Mouse (Mus musculus) cerebellum, adult 2 months (tissue): ENCODE measurements around the gene Ndufaf7. TPM values are rescaled to one million over a fixed set of nuclear protein-coding genes. Genes with fewer than 3 reads are reported as not detected.

Experiments used
- DNase-seq, 2 experiments: peaks; one replicate each; pipeline ENCODE4 v3.0.0; 2021
- H3K27ac ChIP-seq: fragments of 200-500 bp; 2 replicates; pipeline ENCODE4 v1.5.1; 2012; ENCODE audit warnings: low read length, control low read depth, inconsistent platforms; ENCODE audit not compliant: insufficient read depth
- H3K27me3 ChIP-seq: fragments of 200-500 bp; 2 replicates; pipeline ENCODE4 v1.6.1; 2012; ENCODE audit warnings: inconsistent platforms, mild to moderate bottlenecking, low read length, moderate library complexity; ENCODE audit not compliant: control insufficient read depth, insufficient read depth
- H3K4me1 ChIP-seq: fragments of 200-500 bp; 2 replicates; pipeline ENCODE4 v1.6.1; 2011; ENCODE audit warnings: low read length; ENCODE audit not compliant: control insufficient read depth, insufficient read depth
- H3K4me3 ChIP-seq: fragments of 200-500 bp; replicated peaks from 2 replicates; pipeline ENCODE3; 2011; ENCODE audit warnings: mild to moderate bottlenecking, low read depth, low read length, control low read depth; ENCODE audit not compliant: insufficient read depth
- CTCF ChIP-seq: fragments of 200-500 bp; IDR thresholded peaks from 2 replicates; pipeline ENCODE4 v1.5.1; 2011; ENCODE audit warnings: low read depth, mild to moderate bottlenecking, control low read depth, low read length, moderate library complexity, borderline replicate concordance; ENCODE audit not compliant: insufficient read depth
- POLR2A ChIP-seq: fragments of 200-500 bp; IDR thresholded peaks from 2 replicates; pipeline ENCODE4 v1.6.1; 2011; ENCODE audit warnings: low read length, control low read depth, borderline replicate concordance; ENCODE audit not compliant: insufficient read depth
- WGBS: fragments of 180-500 bp; shearing (Covaris S2); methylation state at CpG from one replicate; pipeline ENCODE4 v1.1.7; 2018; 5-methylcytosine and 5-hydroxymethylcytosine counted together
- polyA plus RNA-seq: library from polyadenylated mRNA; depleted of rRNA; stranded (reverse); fragments of >200 nt; gene quantifications from 2 replicates; pipeline ENCODE4 v1.2.3, GENCODE M21; 2012

Ndufaf7 gene
- polyA plus RNA-seq, 1 experiment, result 46.7 TPM

DNA sequence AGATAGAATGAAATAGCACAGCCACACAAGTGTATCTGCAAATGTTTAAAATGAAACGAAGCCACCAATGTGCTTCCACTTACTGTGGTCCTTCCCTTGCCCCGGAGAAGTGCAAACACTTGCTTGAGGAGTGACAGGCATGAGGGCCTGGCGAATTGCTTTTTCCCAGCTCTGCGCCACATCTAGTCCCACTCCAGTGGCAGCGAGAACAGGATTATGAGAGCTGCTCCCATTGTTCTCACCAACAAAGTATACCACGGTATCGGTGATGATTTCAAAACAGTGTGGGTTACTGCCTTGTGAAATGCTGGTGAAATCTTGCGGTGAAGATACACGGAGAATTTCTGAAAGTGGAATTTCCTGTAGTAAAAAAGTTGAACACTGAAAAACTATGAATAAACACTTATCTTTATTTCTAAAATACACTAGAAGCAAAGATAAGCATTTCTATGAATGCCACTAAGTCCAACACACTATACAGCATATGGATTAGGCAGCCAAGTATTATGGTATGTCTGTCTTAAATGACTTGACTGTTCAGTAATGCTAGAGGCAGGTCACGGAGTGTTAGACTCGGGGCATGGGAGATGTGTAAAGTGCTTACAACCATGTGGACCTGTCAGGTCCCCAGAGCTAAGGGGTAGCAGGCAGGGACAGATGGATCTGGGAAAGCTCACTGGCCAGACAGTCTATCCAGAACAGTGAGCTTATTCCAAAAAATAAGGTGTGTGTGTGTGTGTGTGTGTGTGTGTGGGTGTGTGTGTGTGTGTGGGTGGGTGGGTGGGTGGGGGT is 29.4 kb downstream of the Ndufaf7 start:
- no peak for TF ChIP-seq CTCF
- TF ChIP-seq POLR2A, result no peak
- Histone ChIP-seq H3K27me3 (no peaks in the 10 kb centered on the region), H3K27ac (no peak overlapping the region), H3K4me3 (no peak overlapping the region), H3K4me1 (no peaks in the 10 kb centered on the region)
- no peak for DNase-seq
- whole genome bisulfite sequencing, result 90% methylated on average over 11 of the region's 11 CpGs

DNA sequence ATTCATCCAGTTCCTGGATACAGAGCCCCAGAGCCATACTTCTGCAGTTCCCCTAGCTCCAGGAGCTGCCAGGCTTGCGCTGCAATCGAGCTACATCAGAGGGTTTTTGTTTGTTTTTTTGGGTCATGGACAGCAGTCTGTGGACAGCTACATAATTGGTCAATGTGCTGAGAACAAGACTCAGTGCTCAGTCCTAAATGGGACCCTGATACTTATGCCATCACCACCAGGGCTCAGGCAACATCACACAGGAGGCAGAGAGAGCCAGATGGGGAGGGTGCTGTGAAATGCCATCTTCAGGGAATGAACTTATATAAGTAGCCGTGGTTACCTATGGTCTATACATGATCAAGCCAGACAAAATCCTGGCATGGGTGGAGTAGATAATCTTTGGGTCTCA is 31.6 kb downstream of the Ndufaf7 start:
- Histone ChIP-seq H3K4me1 (no peaks in the 10 kb centered on the region), H3K27ac (no peak overlapping the region), H3K4me3 (no peak overlapping the region), H3K27me3 (no peaks in the 10 kb centered on the region)
- no peak for TF ChIP-seq CTCF
- TF ChIP-seq POLR2A, result no peak
- DNase-seq, result no peak
- WGBS, result 76% methylated on average over 3 of the region's 3 CpGs

DNA sequence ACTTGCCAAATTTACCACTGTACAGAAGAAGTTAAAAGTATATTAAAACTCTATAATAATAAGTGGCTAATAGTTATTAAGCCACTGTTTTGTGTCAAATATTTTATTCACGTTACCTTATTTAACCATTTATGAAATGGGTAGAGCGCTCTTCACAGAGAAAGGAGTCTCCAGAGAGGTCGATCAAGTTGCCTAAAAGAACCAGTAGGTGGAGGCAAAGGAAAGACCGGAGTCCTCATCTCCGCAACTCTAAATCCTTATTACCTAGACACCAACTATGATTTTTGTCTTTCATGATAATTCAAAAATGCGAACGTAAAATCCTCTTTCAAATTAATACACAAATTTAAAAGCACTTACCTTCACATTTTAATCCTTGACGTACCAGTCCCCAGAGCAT is 46.2 kb downstream of the Ndufaf7 start:
- 92% methylated on average over 8 of the region's 8 CpGs for WGBS
- Histone ChIP-seq H3K27ac (no peak overlapping the region), H3K4me3 (no peak overlapping the region), H3K27me3 (no peaks in the 10 kb centered on the region), H3K4me1 (no peaks in the 10 kb centered on the region)
- DNase-seq, result no peak
- no peak for TF ChIP-seq POLR2A
- TF ChIP-seq CTCF, result no peak

GRCm38 (mm10) chr17:78983736-78984135 is 46.8 kb downstream of the Ndufaf7 start:
- WGBS, result 79% methylated on average over 3 of the region's 3 CpGs

GRCm38 (mm10) chr17:78989015-78989414 is 52.1 kb downstream of the Ndufaf7 start:
- 88% methylated on average over 8 of the region's 8 CpGs for WGBS
- H3K27ac ChIP-seq, result no peak overlapping the region
- no peaks in the 10 kb centered on the region for H3K27me3 ChIP-seq
- no peaks in the 10 kb centered on the region for H3K4me1 ChIP-seq
- H3K4me3 ChIP-seq, result no peak overlapping the region
- no peak for DNase-seq
- TF ChIP-seq CTCF, result no peak
- TF ChIP-seq POLR2A, result no peak

More at GRCm38 (mm10) chr17:78983736-78984135, 46.8 kb downstream of the Ndufaf7 start:
- Histone ChIP-seq H3K4me3 (no peak overlapping the region), H3K27me3 (no peaks in the 10 kb centered on the region), H3K27ac (no peak overlapping the region), H3K4me1 (no peaks in the 10 kb centered on the region)
- no peak for TF ChIP-seq CTCF
- TF ChIP-seq POLR2A, result no peak
- no peak for DNase-seq

DNA sequence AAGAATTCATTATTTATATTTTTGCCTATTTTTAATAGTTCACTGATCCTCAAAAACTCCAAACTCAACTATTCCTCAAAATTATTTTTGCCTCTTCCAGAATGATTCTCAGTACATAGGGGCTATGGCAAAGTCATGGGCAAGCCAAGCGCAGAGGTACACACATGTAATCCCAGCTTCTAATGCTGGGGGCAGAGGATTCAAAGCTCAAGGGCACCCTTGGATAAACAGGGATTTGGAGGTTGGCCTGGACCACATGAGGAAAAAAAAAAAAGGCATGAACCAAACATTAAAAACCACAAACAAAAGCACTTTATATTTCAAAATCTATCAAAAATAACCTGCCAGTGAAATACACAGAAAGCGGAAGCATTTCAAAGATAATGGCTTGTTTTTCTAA is 54.6 kb downstream of the Ndufaf7 start:
- 97% methylated on average over 2 of the region's 2 CpGs for WGBS
- H3K27ac ChIP-seq, result no peak overlapping the region
- no peak for DNase-seq
- no peak overlapping the region for H3K4me3 ChIP-seq
- no peaks in the 10 kb centered on the region for H3K27me3 ChIP-seq
- H3K4me1 ChIP-seq, result no peaks in the 10 kb centered on the region
- no peak for TF ChIP-seq POLR2A
- no peak for TF ChIP-seq CTCF

DNA sequence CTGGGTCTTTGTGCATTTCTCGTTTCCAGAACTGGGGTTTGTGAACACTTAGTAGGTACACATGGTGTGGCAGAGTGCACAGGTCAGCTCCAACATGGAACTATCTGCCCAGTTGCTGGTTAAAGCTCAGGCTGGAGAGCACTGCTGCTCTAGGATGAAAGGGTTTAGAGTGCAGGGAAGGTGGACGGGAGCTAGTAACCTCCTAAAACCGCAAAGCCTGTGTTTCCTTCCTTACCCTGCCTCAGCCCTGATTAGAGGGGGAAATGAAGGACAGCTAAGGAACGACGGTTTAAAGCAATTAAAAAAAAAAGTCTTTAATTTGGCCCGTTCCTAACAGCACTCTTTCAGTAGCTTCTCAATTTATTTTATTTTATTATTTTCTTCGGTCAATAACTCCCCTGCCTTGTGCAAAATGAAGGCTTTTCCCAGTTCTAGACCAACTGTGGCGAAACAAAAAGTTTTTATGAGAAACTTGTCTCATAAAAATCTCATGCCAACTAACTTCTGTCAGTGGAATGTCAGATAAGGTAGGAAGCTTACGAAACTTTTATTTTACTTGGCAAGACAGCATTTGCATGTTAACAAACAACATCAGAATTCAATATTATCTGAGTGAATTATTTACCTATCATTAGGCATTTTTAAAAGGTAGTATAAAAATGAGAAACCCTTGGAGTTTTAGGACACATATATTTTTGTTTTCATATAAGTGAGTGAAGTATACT is 55.5 kb downstream of the Ndufaf7 start:
- H3K4me1 ChIP-seq, result no peaks in the 10 kb centered on the region
- no peak for DNase-seq
- H3K27me3 ChIP-seq, result no peaks in the 10 kb centered on the region
- no peak overlapping the region for H3K4me3 ChIP-seq
- 77% methylated on average over 9 of the region's 9 CpGs for WGBS
- TF ChIP-seq POLR2A, result no peak
- no peak for TF ChIP-seq CTCF
- H3K27ac ChIP-seq, result peak overlapping the region; percentile 80; the same call in 1 of the 2 replicates

DNA sequence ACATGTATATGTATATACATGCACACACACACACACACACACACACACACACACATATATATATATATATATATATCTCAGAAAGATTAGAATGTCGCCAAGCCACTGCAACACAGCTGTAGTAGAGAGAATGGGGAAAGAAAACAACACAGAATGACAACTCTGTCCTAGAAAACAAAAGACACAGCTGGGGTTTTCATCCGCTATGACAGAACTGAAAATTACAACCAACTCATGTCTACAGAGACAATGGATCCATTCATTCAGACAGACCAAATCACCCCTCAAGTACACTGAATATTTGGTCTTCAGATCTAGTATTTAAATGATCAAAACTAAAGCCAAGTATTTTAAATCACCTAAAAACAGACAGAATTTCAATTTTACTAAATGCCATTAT is 56.7 kb downstream of the Ndufaf7 start:
- H3K4me3 ChIP-seq, result no peak overlapping the region
- DNase-seq, result no peak
- H3K27ac ChIP-seq, result no peak overlapping the region
- H3K27me3 ChIP-seq, result no peaks in the 10 kb centered on the region
- no peaks in the 10 kb centered on the region for H3K4me1 ChIP-seq
- WGBS, result 41% methylated on average over 2 of the region's 2 CpGs
- TF ChIP-seq CTCF (no peak), POLR2A (no peak)
